Mouse (Mus musculus) frontal cortex, postnatal 25 days (tissue): Measurements from ENCODE around the gene Tdrd7.

Source experiments
- DNase-seq, 2 experiments: peaks; one replicate each; pipeline ENCODE4 v3.0.0; 2022; ENCODE audit warnings: low spot score in 2 of 2

Gene Tdrd7

DNA sequence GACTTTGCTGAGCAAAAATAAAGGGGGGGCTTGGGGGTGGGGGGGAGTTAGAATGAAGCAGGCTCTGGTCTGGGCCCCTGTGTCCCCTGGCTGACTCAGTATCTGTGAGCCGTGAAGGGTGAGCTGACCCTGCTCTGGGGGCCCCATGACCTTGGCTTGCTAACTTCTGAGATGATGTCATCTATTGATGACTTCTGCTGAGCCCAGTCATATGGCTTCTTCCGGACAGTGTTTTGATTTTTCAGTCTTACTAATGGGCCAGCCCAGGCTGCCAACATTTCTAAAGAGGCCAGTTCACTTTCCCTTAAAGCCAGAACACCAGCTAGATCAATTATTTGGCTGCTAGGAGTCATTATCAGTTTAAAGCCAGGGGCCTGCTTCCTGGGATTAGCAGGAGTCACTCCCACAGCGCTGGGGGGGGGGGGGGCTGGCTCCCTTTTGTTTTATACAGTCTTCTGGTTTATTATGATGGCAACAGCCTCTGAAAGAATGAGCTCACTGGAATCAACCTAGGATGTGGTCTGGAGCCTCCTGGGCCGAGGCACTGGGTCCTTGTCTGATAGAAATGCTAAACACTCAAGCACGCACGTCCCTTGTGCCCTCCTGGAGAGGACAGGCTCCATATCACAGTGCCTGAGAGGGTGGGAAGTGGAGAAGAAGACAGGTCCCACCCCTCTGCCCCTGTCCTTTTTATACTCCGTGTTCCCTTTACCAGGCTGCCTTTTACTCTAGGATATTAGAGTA lies 76.8 kb downstream of the Tdrd7 start:
- no peak for DNase-seq

- DNase-seq = no peak
Observed at GRCm38 (mm10) chr4:46042505-46042850, 77.3 kb downstream of the Tdrd7 start.

DNA sequence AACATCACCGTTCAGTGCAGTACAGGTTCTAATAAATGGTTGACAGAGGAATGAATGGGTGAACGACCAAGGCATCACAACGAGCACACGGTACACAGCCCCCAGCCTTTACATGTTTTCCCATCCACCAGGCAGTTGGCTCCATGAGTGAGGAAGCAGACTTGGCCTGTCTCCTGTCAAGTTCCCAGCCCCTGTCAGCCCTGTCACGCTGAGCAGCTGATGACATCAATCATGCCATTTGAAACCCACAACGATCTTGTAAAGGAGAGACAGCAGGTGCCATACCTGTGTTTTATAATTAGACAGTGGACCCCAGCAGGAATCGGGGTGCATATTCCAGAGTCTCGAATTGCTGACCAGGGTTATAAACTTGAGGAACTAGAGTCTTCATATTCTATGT lies 78.2 kb downstream of the Tdrd7 start:
- DNase-seq = no peak

DNA sequence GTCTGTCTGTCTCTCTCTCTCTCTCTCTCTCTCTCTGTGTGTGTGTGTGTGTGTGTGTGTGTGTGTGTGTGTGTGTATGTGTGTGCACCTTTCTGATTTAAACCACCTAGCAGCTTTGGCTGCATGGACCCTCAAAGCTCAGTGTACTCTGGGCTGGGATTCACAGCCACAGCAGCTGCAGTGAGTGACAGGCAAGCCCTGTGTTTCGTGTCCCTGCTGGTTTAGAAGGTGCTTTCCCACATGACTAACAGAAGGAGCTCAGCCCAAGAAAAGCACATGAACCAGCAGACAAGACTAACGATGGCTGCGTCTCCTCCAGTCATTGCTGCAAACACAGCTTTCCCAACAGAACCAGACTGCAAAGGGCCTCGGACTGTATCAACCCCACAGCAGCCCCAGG lies 82.8 kb downstream of the Tdrd7 start:
- DNase-seq = no peak

GRCm38 (mm10) chr4:46048418-46048817 lies 83.3 kb downstream of the Tdrd7 start:
- DNase-seq = no peak

- DNase-seq = no peak
Observed at GRCm38 (mm10) chr4:46053323-46054107, 88.4 kb downstream of the Tdrd7 start.

DNA sequence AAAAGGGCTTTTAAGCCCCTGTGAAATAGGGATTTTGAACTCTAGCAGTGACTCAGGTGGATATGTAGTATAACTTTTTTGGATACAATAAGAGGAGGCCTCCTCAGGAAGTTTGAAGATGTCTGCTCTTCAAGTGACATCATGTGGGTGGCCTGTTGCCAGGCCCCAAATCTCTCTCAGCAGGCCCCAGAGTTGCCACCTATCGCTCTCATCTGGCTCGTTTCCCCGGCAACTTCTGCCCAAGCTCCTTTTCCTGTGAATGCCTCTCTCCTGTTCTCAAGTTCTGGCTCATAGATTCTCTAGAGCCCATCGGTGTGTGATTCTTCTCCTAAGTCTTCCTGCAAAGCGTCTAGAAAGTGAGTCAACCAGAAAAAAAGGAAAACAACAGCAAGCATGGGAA lies 91.0 kb downstream of the Tdrd7 start:
- no peak for DNase-seq

DNA sequence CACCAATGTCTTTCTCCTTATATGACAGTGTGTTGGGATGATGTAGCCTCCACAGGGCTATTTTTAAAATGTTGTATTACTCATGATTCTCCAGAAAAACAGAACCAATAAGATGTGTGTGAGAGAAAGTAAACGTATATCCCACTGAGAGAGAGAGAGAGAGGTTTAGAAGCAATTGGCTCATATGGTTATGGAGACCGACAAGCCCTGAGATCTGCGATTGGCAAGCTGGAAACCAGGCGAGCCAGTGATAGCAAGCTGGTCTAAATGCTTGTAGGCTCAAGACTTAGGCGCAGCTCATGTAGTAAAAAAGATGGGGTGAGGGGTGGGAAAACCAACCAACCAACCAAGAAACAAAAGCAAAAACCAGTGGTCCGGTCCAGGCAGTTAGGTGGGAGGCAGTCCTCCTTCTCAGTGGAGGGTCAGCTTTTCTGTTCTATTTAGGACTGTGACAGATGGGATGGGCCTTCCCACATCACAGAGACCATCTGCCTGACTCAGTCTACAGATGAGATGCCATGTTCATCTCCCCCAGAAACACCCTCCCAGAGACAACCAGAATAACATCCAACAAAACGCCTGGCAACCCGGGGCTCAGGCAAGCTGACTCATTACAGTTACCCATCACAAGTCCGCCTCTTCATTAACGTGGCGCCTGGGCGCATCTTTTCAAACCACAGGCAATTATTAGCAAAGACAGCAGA lies 96.3 kb downstream of the Tdrd7 start:
- DNase-seq = peak; percentile 51 to 69

DNA sequence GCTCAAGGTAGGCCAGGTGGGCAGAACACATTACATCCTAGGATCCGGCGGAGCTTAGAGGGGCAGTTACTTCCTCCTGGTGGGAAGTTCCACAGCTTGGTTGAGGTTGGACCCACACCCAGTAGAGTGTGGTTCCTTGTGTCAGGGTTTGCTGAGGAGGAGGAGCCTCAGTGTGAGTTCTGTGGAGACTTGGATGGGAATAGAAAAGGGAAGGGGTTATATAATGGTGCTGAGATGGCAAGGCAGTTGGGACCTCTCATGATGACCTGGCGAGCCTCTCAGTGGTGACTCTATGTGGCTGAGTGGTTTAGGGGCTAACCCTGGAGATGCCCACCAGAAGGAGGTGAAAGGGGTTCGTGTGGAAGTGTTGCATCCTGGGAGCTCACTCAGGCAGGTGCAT lies 98.7 kb downstream of the Tdrd7 start:
- no peak for DNase-seq

DNA sequence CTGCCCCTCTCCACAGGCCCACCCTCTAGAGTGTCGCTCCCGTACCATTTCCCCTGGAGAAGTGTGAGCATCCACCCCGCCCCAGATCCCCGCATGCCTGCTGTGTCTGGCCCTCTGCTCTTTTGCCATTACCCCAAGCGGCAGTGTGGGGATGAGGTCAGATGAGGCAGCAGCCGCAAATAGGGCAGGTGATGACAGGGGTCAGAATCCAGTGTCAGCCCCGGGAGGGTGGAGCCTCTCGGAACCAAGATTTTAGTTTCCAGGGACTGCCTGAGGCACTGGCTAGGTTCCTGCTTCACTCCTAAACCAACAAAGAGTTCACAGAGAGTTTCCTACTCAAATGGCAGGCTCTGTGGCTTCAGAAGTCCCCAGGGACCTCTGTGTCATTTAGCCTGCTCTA lies 99.1 kb downstream of the Tdrd7 start:
- DNase-seq = no peak

DNA sequence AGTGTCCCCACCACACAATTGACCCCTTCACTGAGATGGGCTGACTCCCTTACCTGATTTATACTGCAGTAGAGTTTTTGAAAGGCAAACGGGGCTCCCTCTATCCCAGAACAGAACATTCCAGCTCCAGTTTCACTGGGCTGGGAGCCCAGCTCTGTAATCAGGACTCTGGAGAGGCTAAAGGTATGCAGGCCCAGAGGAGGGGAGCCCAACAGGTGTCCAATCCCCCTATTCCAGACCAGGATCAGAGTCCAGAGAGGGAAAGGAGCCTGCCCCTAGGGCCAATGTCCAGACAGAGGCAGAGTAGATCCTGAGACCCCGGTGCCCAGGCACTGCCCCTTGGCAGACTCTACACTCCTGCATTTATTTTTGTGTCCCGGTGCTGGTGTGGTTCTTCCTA lies 99.8 kb downstream of the Tdrd7 start:
- no peak for DNase-seq

GRCm38 (mm10) chr4:46065695-46066340 lies 100.7 kb downstream of the Tdrd7 start:
- DNase-seq = no peak

- DNase-seq = no peak
Observed at GRCm38 (mm10) chr4:46068060-46068459, 102.9 kb downstream of the Tdrd7 start.

DNA sequence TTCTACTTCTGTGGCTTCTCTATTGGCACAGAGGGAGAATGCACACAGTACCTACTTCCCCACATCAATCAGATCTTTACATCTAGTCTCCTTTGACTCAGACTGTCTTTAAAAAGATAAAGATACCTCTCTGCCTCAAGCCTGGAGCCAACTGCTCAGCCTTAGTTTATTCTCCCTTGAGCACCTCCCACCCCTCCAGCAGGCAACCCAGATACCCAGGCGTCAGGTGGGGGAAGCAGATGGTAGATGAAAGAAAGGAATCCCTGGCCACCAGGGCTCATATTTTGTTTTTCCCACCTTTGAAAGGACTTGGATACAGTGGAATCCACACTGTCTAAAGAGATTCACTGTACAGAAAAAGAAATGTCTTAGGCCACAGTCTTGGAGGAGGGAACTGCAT lies 103.4 kb downstream of the Tdrd7 start:
- DNase-seq = no peak

DNA sequence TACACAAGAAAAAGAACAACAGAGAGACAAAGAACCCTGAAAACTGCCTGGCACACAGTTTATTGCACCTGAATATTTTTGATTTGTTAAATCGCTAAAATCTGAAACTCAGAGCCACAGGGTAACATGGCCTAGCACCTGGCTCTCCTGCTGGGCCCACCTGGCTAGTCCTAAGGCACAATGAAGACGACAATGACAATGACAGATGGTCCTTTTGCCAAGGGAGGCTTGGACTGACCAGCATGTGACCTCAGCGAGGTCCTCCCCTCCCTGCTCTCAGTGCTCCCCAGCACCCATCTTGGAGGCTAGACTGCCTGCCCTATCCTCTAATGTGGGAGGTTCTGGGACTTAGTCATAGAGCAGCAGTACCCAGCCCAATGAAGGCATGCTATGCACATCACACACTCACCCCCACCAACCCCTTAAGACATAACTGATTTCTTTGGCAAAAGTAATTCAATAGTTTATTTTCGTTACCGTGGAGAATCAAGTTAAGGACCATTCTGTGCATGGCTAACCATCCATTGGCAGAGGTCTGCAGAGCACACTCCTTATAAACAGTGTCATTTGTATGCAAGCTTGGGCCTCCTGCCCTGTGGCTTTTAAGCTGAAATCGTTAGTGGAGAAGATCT lies 104.8 kb downstream of the Tdrd7 start:
- DNase-seq = no peak

DNA sequence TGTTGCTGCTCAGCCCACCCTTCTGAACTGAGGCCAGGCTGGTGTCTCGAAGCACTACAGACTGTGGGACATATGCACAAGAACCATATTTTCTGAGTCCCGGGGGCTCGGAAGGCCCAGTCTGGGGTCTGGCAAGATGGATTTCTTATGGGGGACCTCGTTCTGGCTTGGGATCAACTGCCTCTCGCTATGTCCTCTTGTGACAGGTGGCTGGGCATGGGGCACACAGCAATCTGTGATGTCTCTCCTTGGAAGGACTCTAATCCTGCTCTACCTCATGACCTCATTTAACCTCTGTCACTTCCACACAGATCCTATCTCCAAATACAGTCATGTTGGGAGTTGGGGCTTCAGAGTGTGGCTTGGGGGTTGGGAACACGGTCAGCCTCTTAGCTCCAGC lies 107.5 kb downstream of the Tdrd7 start:
- no peak for DNase-seq

DNA sequence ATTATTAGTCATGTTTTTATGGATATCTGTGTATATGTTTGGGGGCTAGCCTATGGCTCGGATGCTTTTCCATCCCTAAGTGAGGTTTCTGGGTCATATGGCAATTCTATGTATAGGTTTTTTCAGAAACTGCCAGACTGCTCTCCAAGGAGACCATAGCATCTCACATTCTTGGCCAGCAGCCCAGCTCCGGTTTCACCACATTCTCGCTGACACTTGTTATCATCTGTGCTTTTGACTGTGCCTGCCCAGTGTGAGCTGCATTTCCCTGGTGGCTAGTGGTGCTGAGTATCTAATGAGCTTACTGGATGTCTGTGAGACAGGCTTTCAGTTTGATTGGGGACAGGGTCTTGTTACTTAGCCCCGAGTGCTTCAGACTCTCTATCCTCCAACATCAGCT lies 108.6 kb downstream of the Tdrd7 start:
- peak in 1 of 2 experiments; percentile 45 for DNase-seq

- no peak for DNase-seq
Observed at GRCm38 (mm10) chr4:46075664-46076063, 110.5 kb downstream of the Tdrd7 start.

DNA sequence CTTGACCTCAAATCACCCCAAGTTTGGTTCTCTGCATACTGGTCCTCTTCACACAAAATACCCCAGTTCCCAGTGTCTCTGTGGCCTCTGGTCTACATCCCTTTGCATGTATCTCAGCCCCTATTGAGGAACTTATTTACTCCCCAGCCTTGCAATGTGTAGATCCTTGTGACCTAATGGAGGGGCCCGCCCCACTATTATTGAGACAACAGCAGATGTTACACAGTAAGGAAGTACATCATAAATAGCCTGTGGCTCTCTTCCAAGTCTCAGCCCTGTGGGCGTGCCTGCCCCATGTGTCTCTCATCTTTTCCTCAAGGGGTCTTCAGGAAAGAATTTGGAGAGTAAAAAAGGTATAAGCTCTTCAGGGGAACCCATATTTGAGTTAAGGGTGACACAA lies 111.8 kb downstream of the Tdrd7 start:
- DNase-seq = no peak

DNA sequence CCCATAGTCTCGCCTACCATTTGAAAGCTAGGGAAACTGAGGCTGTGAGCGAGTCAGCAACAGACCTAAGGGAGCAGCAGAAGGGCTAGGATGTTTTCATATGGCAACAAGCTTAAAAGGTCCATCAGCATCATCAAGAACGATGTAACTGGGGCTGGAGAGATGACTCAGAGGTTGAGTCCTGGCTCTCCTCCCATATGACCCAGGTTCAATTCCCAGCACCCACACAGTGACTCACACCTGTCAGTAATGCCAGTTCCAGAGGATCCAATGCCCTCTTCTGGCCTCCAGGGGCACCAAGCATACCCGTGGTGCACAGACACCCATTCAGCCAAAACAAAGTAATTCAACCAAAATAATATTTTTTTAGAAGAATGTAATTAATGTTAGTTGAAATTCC lies 115.1 kb downstream of the Tdrd7 start:
- no peak for DNase-seq

DNA sequence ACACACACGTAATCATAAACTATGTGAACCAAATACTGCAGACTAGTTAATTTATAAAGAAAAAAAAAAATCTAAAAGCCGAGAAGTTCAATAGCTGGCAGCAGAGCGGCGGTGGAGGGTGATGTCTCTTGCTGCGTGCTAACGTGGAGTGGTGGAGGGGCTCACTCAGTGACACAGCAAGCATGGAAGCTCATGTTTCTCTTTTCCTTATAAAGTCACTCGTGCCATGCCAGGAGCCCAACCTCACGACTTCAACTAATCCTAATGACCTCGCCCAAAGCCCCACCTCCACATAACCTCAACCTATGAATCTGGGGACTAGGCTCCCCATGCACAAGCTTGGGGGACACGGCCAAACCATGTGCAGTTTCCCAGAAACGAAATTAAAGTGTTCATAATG lies 117.4 kb downstream of the Tdrd7 start:
- DNase-seq = no peak
